ENCODE assay signal across 9 mouse cellular contexts in genomic region chr8:89850209-89850796, GRCm38 (mm10).
DNase-seq lines count a peak whose midpoint lies in the region; ATAC-seq lines count a peak whose summit lies in the region.
"Had no signal": no experiment of that assay in that cellular context is flagged by ENCODE, and none has a peak within 500 bp of the region (broad histone marks: within the 10 kb centered on the region; RNA-seq: fewer than 3 reads in every experiment).

No protein-coding gene starts in this region.

- H3K27me3 ChIP-seq in intestine, embryonic 15.5 days (replicated peaks): no peaks in the 10 kb centered on the region
- no peaks in the 10 kb centered on the region for H3K27me3 ChIP-seq in neural tube, embryonic 13.5 days

- H3K27ac ChIP-seq in intestine, embryonic 15.5 days: no peak overlapping the region
- H3K27ac ChIP-seq in neural tube, embryonic 13.5 days (replicated peaks): peak overlapping the region; percentile 81
- H3K27ac ChIP-seq: limb, embryonic 12.5 days had no signal

- H3K4me2 ChIP-seq in intestine, embryonic 15.5 days (replicated peaks): no peak overlapping the region
- no peak overlapping the region for H3K4me2 ChIP-seq in neural tube, embryonic 13.5 days
- H3K4me2 ChIP-seq: limb, embryonic 12.5 days had no signal

- H3K4me1 ChIP-seq in intestine, embryonic 15.5 days (replicated peaks): no peaks in the 10 kb centered on the region
- H3K4me1 ChIP-seq in neural tube, embryonic 13.5 days (replicated peaks): peaks cover 9% of the 10 kb centered on the region
- H3K4me1 ChIP-seq: limb, embryonic 12.5 days had no signal

- H3K9ac ChIP-seq in intestine, embryonic 15.5 days: no peak overlapping the region
- H3K9ac ChIP-seq in neural tube, embryonic 13.5 days: peak overlapping the region; percentile 45; the same call in 1 of the 2 replicates
- H3K9ac ChIP-seq: limb, embryonic 12.5 days had no signal

- peak; percentile 13 for DNase-seq in gastrocnemius, adult 18-20 months (ENCODE audit: low spot score)
- DNase-seq in gastrocnemius, adult 8-10 months (ENCODE audit: low spot score in 2 of 2): no peak
- peak; percentile 12 for DNase-seq in cerebellum, adult 8-10 months
- peak; percentile 59 to 84 for DNase-seq in left cerebral cortex, postnatal 10 days (ENCODE audit: extremely low spot score in 1 of 2, low spot score in 2 of 2)

- no peaks in the 10 kb centered on the region for H3K9me3 ChIP-seq in intestine, embryonic 15.5 days
- no peaks in the 10 kb centered on the region for H3K9me3 ChIP-seq in neural tube, embryonic 13.5 days
- H3K9me3 ChIP-seq: limb, embryonic 12.5 days had no signal

- no peak overlapping the region for H3K4me3 ChIP-seq in intestine, embryonic 15.5 days (replicated peaks)
- no peak overlapping the region for H3K4me3 ChIP-seq in neural tube, embryonic 13.5 days
- H3K4me3 ChIP-seq: limb, embryonic 12.5 days had no signal

- WGBS in intestine, embryonic 15.5 days: 41% methylated on average over 3 of the region's 3 CpGs
- 33% methylated on average over 3 of the region's 3 CpGs for whole genome bisulfite sequencing in neural tube, embryonic 13.5 days

- H3K36me3 ChIP-seq in intestine, embryonic 15.5 days: no peaks in the 10 kb centered on the region
- H3K36me3 ChIP-seq in neural tube, embryonic 13.5 days: no peaks in the 10 kb centered on the region
- H3K36me3 ChIP-seq: limb, embryonic 12.5 days had no signal

- peak; percentile 97 for ATAC-seq in frontal cortex, adult (ENCODE audit: low TSS enrichment)
- peak; percentile 25; the same call in 1 of the 2 replicates for ATAC-seq in intestine, embryonic 15.5 days
- ATAC-seq in neural tube, embryonic 13.5 days (ENCODE audit: low read depth): peak; percentile 96
- no peak for ATAC-seq in CD4-positive, CD25-positive, alpha-beta regulatory T cell, adult 4 months

- intact Hi-C loops in left cerebral cortex, postnatal 10 days (cut with DNase I): loop anchor here (2.0 to 10.0 kb wide), 4 partner anchors 137 to 858 kb away; partner anchors contain the start of gene Tox3

Comparison
In these comparisons a context has a peak if more than half of its experiments do, and no peak if none do; other contexts are left out.
1. DNase-seq: peak in gastrocnemius, adult 18-20 months (single experiment), cerebellum, adult 8-10 months (single experiment) and left cerebral cortex, postnatal 10 days (2 of 2); none in gastrocnemius, adult 8-10 months (0 of 2).